Mouse (Mus musculus) central nervous system, embryonic 18 days (tissue): ENCODE results near the gene Mgat4b. TPM values are rescaled to one million over a fixed set of nuclear protein-coding genes. Genes with fewer than 3 reads are reported as not detected.

Experiments used
- polyA plus RNA-seq: library from polyadenylated mRNA; depleted of rRNA; stranded (reverse); fragments of >200 nt; gene quantifications from 2 replicates; pipeline ENCODE4 v1.2.3, GENCODE M21; 2012; rRNA removed

Gene Mgat4b
- polyA plus RNA-seq = 79.9 and 93.1 TPM in 2 replicates

DNA sequence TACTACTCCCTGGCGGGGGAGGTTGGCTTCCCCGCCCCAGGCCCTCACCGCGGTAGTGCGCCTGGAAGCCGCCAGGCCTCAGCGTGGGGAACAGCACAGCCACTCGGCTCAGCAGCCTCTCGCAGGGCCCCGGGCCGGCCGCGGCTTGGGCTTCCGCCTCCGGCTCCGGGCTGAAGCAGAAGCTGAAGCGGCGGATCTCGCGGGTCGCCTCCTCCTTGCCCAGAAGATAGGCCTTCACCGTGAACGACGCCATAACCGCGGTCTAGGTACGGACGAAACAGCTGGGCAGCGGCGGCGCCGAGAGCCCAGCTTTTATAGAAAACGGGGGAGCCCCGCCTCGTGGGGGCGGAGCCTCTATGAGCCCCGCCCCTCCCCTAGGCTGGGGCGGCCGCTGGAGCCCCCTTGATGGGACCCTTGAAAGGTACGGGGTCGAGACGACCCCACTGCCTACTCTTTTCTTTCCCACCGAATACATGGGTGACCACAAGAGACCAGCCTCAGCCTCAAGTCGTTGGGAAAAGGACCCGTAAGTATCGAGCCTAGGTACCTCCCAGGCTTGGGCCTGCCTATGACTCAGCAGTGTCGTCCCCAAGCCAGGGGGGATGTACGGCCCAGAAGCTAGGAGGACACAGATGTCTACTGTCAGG lies at the start of gene Mgat4b, which contains the start of gene Sqstm1:
Gene Mgat4b (plus strand): TSS at position 386 of the 647 bp plus-strand sequence.
Gene Sqstm1 (minus strand): TSS at position 323 of the 647 bp plus-strand sequence.

DNA sequence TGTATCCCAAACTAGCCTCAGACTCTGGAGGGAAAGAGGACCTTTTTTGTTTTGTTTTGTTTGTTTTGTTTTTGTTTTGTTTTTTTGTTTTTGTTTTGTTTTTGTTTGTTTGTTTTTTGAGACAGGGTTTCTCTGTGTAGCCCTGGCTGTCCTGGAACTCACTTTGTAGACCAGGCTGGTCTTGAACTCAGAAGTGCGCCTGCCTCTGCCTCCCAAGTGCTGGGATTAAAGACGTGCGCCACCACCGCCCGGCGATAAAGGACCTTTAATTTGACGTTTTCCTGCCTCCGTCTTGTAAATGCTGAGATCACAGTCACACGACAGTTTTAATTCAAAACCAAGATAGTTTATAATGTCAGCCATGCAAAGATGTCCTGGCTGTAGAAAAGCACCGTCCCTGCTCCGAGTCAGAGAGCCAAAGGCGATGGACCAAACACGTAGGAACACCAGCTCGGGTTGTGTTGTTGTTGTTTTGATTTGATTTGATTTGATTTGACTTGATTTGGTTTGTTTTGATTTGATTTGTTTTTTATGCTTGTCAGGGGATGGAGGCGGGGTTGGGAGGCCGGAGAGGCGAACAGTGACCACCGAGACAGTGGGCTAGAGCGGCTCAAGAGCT lies 36.5 kb upstream of the Mgat4b start, which contains the start of gene Mrnip:
Gene Mrnip (plus strand): TSS at position 334 of the 619 bp plus-strand sequence.

DNA sequence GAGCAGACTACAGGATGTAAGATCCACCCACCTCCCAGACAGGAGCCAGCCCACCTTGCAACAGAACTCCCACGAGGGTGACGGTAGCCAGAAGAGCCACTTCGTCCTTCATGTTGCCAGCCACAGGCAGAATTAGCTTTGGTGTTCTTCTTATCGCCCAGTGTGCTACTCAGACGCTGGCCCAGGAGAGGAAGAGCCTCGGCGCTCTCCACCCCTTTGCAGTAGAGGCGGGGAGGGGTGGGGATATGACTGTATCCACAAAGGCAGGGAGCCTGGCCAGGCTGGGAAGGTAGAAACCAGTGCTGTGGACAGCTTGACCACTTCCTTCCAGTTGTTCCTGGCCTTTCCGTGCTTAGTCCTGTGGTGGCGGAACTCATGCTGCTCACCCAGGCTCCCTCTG lies 27.6 kb downstream of the Mgat4b start, which contains the start of gene Ltc4s:
Gene Ltc4s (minus strand): TSS at position 293 of the 400 bp plus-strand sequence.

Other genes starting within 250 kb of the Mgat4b start
- 47.1 and 48.5 TPM in 2 replicates for gene Rnf130, start 185.5 kb upstream of the Mgat4b start, polyA plus RNA-seq
- 40.6 and 41.1 TPM in 2 replicates for gene Tbc1d9b, start 79.5 kb upstream of the Mgat4b start, polyA plus RNA-seq
- 32.8 and 33.6 TPM in 2 replicates for gene Mrnip, start 36.4 kb upstream of the Mgat4b start, polyA plus RNA-seq
- 237 and 250 TPM in 2 replicates for gene Sqstm1, start 63 bp upstream of the Mgat4b start, polyA plus RNA-seq
- 5.1 and 5.4 TPM in 2 replicates for gene Ltc4s, start 27.7 kb downstream of the Mgat4b start, polyA plus RNA-seq
- gene Maml1, start 81.4 kb downstream of the Mgat4b start, polyA plus RNA-seq = 8.4 and 8.9 TPM in 2 replicates
- 188 and 210 TPM in 2 replicates for gene Canx, start 114.8 kb downstream of the Mgat4b start, polyA plus RNA-seq
- 0.41 and 0.76 TPM in 2 replicates for gene Cby3, start 143.6 kb downstream of the Mgat4b start, polyA plus RNA-seq
- gene Hnrnph1, start 166.1 kb downstream of the Mgat4b start, polyA plus RNA-seq = 504 and 525 TPM in 2 replicates
- 24.1 and 24.5 TPM in 2 replicates for gene Rufy1, start 220.2 kb downstream of the Mgat4b start, polyA plus RNA-seq